Mouse (Mus musculus) liver, embryonic 16.5 days (tissue): Measurements from ENCODE around the gene Sfxn5. TPM values are rescaled to one million over a fixed set of nuclear protein-coding genes. Genes with fewer than 3 reads are reported as not detected.

Experiments used
- ATAC-seq: fragments of 200-750 bp; cut with Nextera tagmentation; 2 replicates; pipeline ENCODE4 v1.8.0; 2017; ENCODE audit warnings: low read depth, mild to moderate bottlenecking, moderate number of reproducible peaks, moderate library complexity
- H3K27ac ChIP-seq: fragments of 300-500 bp; sonication (generic); 2 replicates; pipeline ENCODE4 v1.5.1; 2014; ENCODE audit warnings: mild to moderate bottlenecking, low read length
- H3K27me3 ChIP-seq: fragments of 300-500 bp; sonication (generic); 2 replicates; pipeline ENCODE4 v1.6.1; 2014; ENCODE audit warnings: low read depth, low read length, mixed read lengths; ENCODE audit not compliant: control insufficient read depth, insufficient read depth
- H3K36me3 ChIP-seq: fragments of 300-500 bp; sonication (generic); 2 replicates; pipeline ENCODE4 v1.6.1; 2014; ENCODE audit warnings: mild to moderate bottlenecking; ENCODE audit not compliant: control insufficient read depth, insufficient read depth
- H3K4me1 ChIP-seq: fragments of 300-500 bp; sonication (generic); 2 replicates; pipeline ENCODE4 v1.6.1; 2014; ENCODE audit warnings: low read depth, low read length, mixed read lengths; ENCODE audit not compliant: control insufficient read depth
- H3K4me2 ChIP-seq: fragments of 300-500 bp; sonication (generic); 2 replicates; pipeline ENCODE4 v1.6.1; 2014; ENCODE audit warnings: low read depth, low read length, mixed read lengths
- H3K4me3 ChIP-seq: fragments of 300-500 bp; sonication (generic); 2 replicates; pipeline ENCODE4 v1.5.1; 2014; ENCODE audit warnings: low read depth, mild to moderate bottlenecking, low read length
- H3K9ac ChIP-seq: fragments of 300-500 bp; sonication (generic); 2 replicates; pipeline ENCODE4 v1.6.1; 2014; ENCODE audit warnings: low read depth, low read length
- H3K9me3 ChIP-seq: fragments of 300-500 bp; sonication (generic); replicated peaks from 2 replicates; pipeline ENCODE4 v1.6.1; 2016; ENCODE audit warnings: low read length; ENCODE audit not compliant: control insufficient read depth
- WGBS: fragments of 180-500 bp; shearing (Covaris S2); extraction: QIAGEN DNeasy Blood & Tissue Kit; methylation state at CpG from one replicate; pipeline ENCODE4 v1.1.7; 2014; ENCODE audit not compliant: insufficient replicate concordance; 5-methylcytosine and 5-hydroxymethylcytosine counted together
- polyA plus RNA-seq: library from polyadenylated mRNA; unstranded; fragments of >200 nt; fragmentation: Nextera tagmentation; extraction: Ambion mirVana; gene quantifications from 2 replicates; pipeline ENCODE4 v1.2.1, GENCODE M21; 2015

Gene Sfxn5
- polyA plus RNA-seq, 1 experiment from 2014 or later = 1.8 TPM

- Histone ChIP-seq H3K4me3 (peak overlapping the region; percentile 69), H3K27ac (no peak overlapping the region), H3K27me3 (no peaks in the 10 kb centered on the region; the same call in 1 of the 2 replicates), H3K4me1 (peaks cover 37% of the 10 kb centered on the region), H3K36me3 (no peaks in the 10 kb centered on the region), H3K9me3 (no peaks in the 10 kb centered on the region), H3K9ac (no peak overlapping the region; the same call in 1 of the 2 replicates), H3K4me2 (peak overlapping the region; percentile 99)
- under 1% methylated on average over 19 of the region's 19 CpGs for WGBS
- peak; percentile 95 for ATAC-seq
These were observed 41.5 kb upstream of the Sfxn5 start for GRCm38 (mm10) chr6:85374734-85375114.

- peaks cover 37% of the 10 kb centered on the region for H3K4me1 ChIP-seq
- no peaks in the 10 kb centered on the region; the same call in 1 of the 2 replicates for H3K27me3 ChIP-seq
- no peak within 1 kb of the TSS for H3K27ac ChIP-seq
These were observed 40.9 kb upstream of the Sfxn5 start, which contains the start of gene Rab11fip5 for GRCm38 (mm10) chr6:85373951-85374733. TSS of gene Rab11fip5 (minus strand) at chr6:85374634.

GRCm38 (mm10) chr6:85373066-85373860 is 40.0 kb upstream of the Sfxn5 start:
- Histone ChIP-seq H3K4me1 (peaks cover 32% of the 10 kb centered on the region), H3K9ac (no peak overlapping the region), H3K27me3 (no peaks in the 10 kb centered on the region; the same call in 1 of the 2 replicates), H3K9me3 (no peaks in the 10 kb centered on the region), H3K27ac (no peak overlapping the region), H3K4me3 (peak overlapping the region; percentile 69; the same call in 1 of the 2 replicates), H3K4me2 (peak overlapping the region; percentile 99), H3K36me3 (no peaks in the 10 kb centered on the region)
- ATAC-seq = no peak
- WGBS = 70% methylated on average over 10 of the region's 10 CpGs

More at GRCm38 (mm10) chr6:85373951-85374733, 40.9 kb upstream of the Sfxn5 start, which contains the start of gene Rab11fip5:
- Histone ChIP-seq H3K36me3 (no peaks in the 10 kb centered on the region), H3K9ac (peak within 1 kb of the TSS; percentile 60), H3K4me2 (peak within 1 kb of the TSS; percentile 99), H3K4me3 (peak within 1 kb of the TSS; percentile 69), H3K9me3 (no peaks in the 10 kb centered on the region)
- 4% methylated on average over 80 of the region's 80 CpGs for WGBS
- ATAC-seq = no peak

- no peaks in the 10 kb centered on the region for H3K9me3 ChIP-seq
- H3K4me1 ChIP-seq = peaks cover 26% of the 10 kb centered on the region
- no peak for ATAC-seq
- H3K9ac ChIP-seq = no peak overlapping the region
- H3K27ac ChIP-seq = no peak overlapping the region
- no peaks in the 10 kb centered on the region; the same call in 1 of the 2 replicates for H3K27me3 ChIP-seq
- H3K36me3 ChIP-seq = no peaks in the 10 kb centered on the region
- 63% methylated on average over 2 of the region's 2 CpGs for WGBS
- no peak overlapping the region for H3K4me2 ChIP-seq
- H3K4me3 ChIP-seq = no peak overlapping the region
These were observed 39.3 kb upstream of the Sfxn5 start for GRCm38 (mm10) chr6:85372496-85372895.

- no peak overlapping the region for H3K27ac ChIP-seq
- H3K9ac ChIP-seq = no peak overlapping the region
- no peaks in the 10 kb centered on the region for H3K9me3 ChIP-seq
- no peaks in the 10 kb centered on the region for H3K36me3 ChIP-seq
- 76% methylated on average over 6 of the region's 6 CpGs for WGBS
- no peak for ATAC-seq
- H3K27me3 ChIP-seq = no peaks in the 10 kb centered on the region; the same call in 1 of the 2 replicates
- H3K4me1 ChIP-seq = peaks cover 20% of the 10 kb centered on the region
- no peak overlapping the region for H3K4me2 ChIP-seq
- no peak overlapping the region for H3K4me3 ChIP-seq
These were observed 38.7 kb upstream of the Sfxn5 start for GRCm38 (mm10) chr6:85371859-85372405.

GRCm38 (mm10) chr6:85370666-85371430 is 37.6 kb upstream of the Sfxn5 start:
- Histone ChIP-seq H3K4me1 (peaks cover 14% of the 10 kb centered on the region), H3K27ac (no peak overlapping the region), H3K9me3 (no peaks in the 10 kb centered on the region), H3K4me2 (no peak overlapping the region), H3K36me3 (no peaks in the 10 kb centered on the region), H3K27me3 (no peaks in the 10 kb centered on the region; the same call in 1 of the 2 replicates), H3K4me3 (no peak overlapping the region), H3K9ac (no peak overlapping the region)
- WGBS = 75% methylated on average over 9 of the region's 9 CpGs
- no peak for ATAC-seq

GRCm38 (mm10) chr6:85370041-85370440 is 36.8 kb upstream of the Sfxn5 start:
- 56% methylated on average over 5 of the region's 5 CpGs for WGBS
- peaks cover 11% of the 10 kb centered on the region for H3K4me1 ChIP-seq
- no peaks in the 10 kb centered on the region for H3K9me3 ChIP-seq
- no peak overlapping the region for H3K9ac ChIP-seq
- H3K27me3 ChIP-seq = no peaks in the 10 kb centered on the region; the same call in 1 of the 2 replicates
- H3K27ac ChIP-seq = no peak overlapping the region
- no peaks in the 10 kb centered on the region for H3K36me3 ChIP-seq
- H3K4me2 ChIP-seq = no peak overlapping the region
- no peak for ATAC-seq
- no peak overlapping the region for H3K4me3 ChIP-seq

- H3K4me3 ChIP-seq = no peak overlapping the region
- H3K36me3 ChIP-seq = no peaks in the 10 kb centered on the region
- H3K9me3 ChIP-seq = no peaks in the 10 kb centered on the region
- H3K27me3 ChIP-seq = no peaks in the 10 kb centered on the region; the same call in 1 of the 2 replicates
- H3K4me2 ChIP-seq = no peak overlapping the region
- peaks cover 6% of the 10 kb centered on the region for H3K4me1 ChIP-seq
- ATAC-seq = no peak
- no peak overlapping the region for H3K27ac ChIP-seq
- WGBS = 58% methylated on average over 5 of the region's 5 CpGs
- no peak overlapping the region for H3K9ac ChIP-seq
These were observed 36.1 kb upstream of the Sfxn5 start for GRCm38 (mm10) chr6:85369181-85369860.
